Mouse (Mus musculus): ENCODE measurements around the gene Gm20431.

DNA sequence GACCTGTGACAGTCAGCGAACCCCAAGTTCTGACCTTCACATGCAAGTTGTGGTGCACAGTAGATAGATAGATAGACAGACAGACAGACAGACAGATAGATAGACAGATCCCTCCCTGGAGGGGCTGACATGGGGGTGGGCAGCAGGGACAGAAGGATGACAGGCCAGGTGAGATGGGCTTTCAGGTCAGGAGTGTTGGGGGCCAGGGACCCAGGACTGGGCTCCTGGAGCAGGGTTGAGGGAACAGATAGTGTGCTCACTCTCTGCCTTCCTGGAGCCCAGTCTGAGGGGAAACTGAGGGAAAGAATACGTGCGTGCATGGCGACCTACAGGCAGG lies 25.9 kb upstream of the Gm20431 start:
- no peak for TF ChIP-seq CEBPB (IDR thresholded peaks at IDR 0.05; ENCODE audit: low read depth)
- TF ChIP-seq CTCF (IDR thresholded peaks at IDR 0.05; ENCODE audit: control insufficient read depth, insufficient read depth, insufficient read length): no peak
- no peak for TF ChIP-seq MAX (IDR thresholded peaks at IDR 0.05)
- TF ChIP-seq USF1 (IDR thresholded peaks at IDR 0.05; ENCODE audit: low read depth): no peak

Measured in C2C12 (cell line).